Mouse (Mus musculus) hindbrain, embryonic 10.5 days (tissue): ENCODE results near the gene Urm1. TPM values are rescaled to one million over a fixed set of nuclear protein-coding genes. Genes with fewer than 3 reads are reported as not detected.
"Not testable (repeated sequence)": the region's sequence is repeated elsewhere in the genome, so short reads cannot be mapped to it uniquely, and the experiment has no call there.

ENCODE experiments used
- DNase-seq: peaks from one replicate; pipeline ENCODE4 v3.0.0-alpha.2; 2017; ENCODE audit warnings: low spot score
- H3K27ac ChIP-seq: fragments of 300-500 bp; sonication (generic); 2 replicates; pipeline ENCODE4 v1.5.1; 2016; ENCODE audit warnings: mild to moderate bottlenecking, moderate library complexity
- H3K27me3 ChIP-seq: fragments of 300-500 bp; sonication (generic); 2 replicates; pipeline ENCODE4 v1.6.1; 2016; ENCODE audit warnings: mild to moderate bottlenecking; ENCODE audit not compliant: poor library complexity, insufficient read depth, severe bottlenecking
- H3K36me3 ChIP-seq: fragments of 300-500 bp; sonication (generic); 2 replicates; pipeline ENCODE4 v1.6.1; 2016; ENCODE audit warnings: mild to moderate bottlenecking, moderate library complexity
- H3K4me1 ChIP-seq: fragments of 300-500 bp; sonication (generic); replicated peaks from 2 replicates; pipeline ENCODE4 v1.6.1; 2016; ENCODE audit warnings: mild to moderate bottlenecking
- H3K4me3 ChIP-seq: fragments of 300-500 bp; sonication (generic); 2 replicates; pipeline ENCODE4 v1.5.1; 2016; ENCODE audit warnings: mild to moderate bottlenecking, moderate library complexity
- H3K9me3 ChIP-seq: fragments of 300-500 bp; sonication (generic); 2 replicates; pipeline ENCODE4 v1.6.1; 2016; ENCODE audit warnings: mild to moderate bottlenecking, moderate library complexity
- WGBS: fragments of 180-500 bp; shearing (Covaris S2); methylation state at CpG from one replicate; pipeline ENCODE4 v1.1.7; 2016; 5-methylcytosine and 5-hydroxymethylcytosine counted together
- polyA plus RNA-seq: library from polyadenylated mRNA; unstranded; fragments of >200 nt; fragmentation: Nextera tagmentation; extraction: Ambion mirVana; gene quantifications from 2 replicates; pipeline ENCODE4 v1.2.1, GENCODE M21; 2016

Gene Urm1
- polyA plus RNA-seq, 1 experiment from 2014 or later, result 23.8 TPM

GRCm38 (mm10) chr2:29879964-29880830, 60.3 kb downstream of the Urm1 start:
- H3K9me3 ChIP-seq, result peaks cover 3% of the 10 kb centered on the region; the same call in 1 of the 2 replicates
- no peak overlapping the region for H3K27ac ChIP-seq
- 84% methylated on average over 17 of the region's 17 CpGs for WGBS
- DNase-seq, result no peak
- H3K36me3 ChIP-seq, result peaks cover 64% of the 10 kb centered on the region
- no peak overlapping the region for H3K4me3 ChIP-seq
- H3K27me3 ChIP-seq, result no peaks in the 10 kb centered on the region
- H3K4me1 ChIP-seq, result peaks cover 7% of the 10 kb centered on the region

GRCm38 (mm10) chr2:29886659-29887292, 66.9 kb downstream of the Urm1 start:
- peaks cover 21% of the 10 kb centered on the region for H3K4me1 ChIP-seq
- WGBS, result 86% methylated on average over 9 of the region's 9 CpGs
- not testable (repeated sequence) for H3K4me3 ChIP-seq, H3K27ac ChIP-seq, H3K27me3 ChIP-seq, H3K9me3 ChIP-seq, DNase-seq
- H3K36me3 ChIP-seq, result peaks cover 14% of the 10 kb centered on the region

- peak; percentile 100 for DNase-seq
- Histone ChIP-seq H3K4me1 (peaks cover 23% of the 10 kb centered on the region), H3K27ac (peak within 1 kb of the TSS; percentile 97), H3K27me3 (no peaks in the 10 kb centered on the region), H3K9me3 (no peaks in the 10 kb centered on the region), H3K36me3 (peaks cover 36% of the 10 kb centered on the region), H3K4me3 (peak within 1 kb of the TSS; percentile 99)
- 1% methylated on average over 70 of the region's 70 CpGs for WGBS
These were observed 69.4 kb downstream of the Urm1 start, which contains the start of gene Odf2 for GRCm38 (mm10) chr2:29889066-29889944. Gene Odf2, plus strand, starts transcription at chr2:29889221.

GRCm38 (mm10) chr2:29889991-29890833, 70.3 kb downstream of the Urm1 start:
- H3K9me3 ChIP-seq, result no peaks in the 10 kb centered on the region
- peaks cover 23% of the 10 kb centered on the region for H3K4me1 ChIP-seq
- no peaks in the 10 kb centered on the region for H3K27me3 ChIP-seq
- peak overlapping the region; percentile 97 for H3K27ac ChIP-seq
- DNase-seq, result peak; percentile 93
- H3K36me3 ChIP-seq, result peaks cover 45% of the 10 kb centered on the region
- under 1% methylated on average over 61 of the region's 61 CpGs for WGBS
- peak overlapping the region; percentile 99 for H3K4me3 ChIP-seq

- H3K4me1 ChIP-seq, result peaks cover 23% of the 10 kb centered on the region
- no peaks in the 10 kb centered on the region for H3K9me3 ChIP-seq
- WGBS, result 94% methylated on average over 6 of the region's 6 CpGs
- peak overlapping the region; percentile 99; the same call in 1 of the 2 replicates for H3K4me3 ChIP-seq
- peaks cover 59% of the 10 kb centered on the region for H3K36me3 ChIP-seq
- no peak for DNase-seq
- no peak overlapping the region for H3K27ac ChIP-seq
- no peaks in the 10 kb centered on the region for H3K27me3 ChIP-seq
These were observed 71.9 kb downstream of the Urm1 start for GRCm38 (mm10) chr2:29891773-29892172.

Other genes starting within 250 kb of the Urm1 start
- 13.5 and 16.0 TPM in 2 replicates for gene Rapgef1, start 200.4 kb upstream of the Urm1 start, polyA plus RNA-seq
- 0.30 TPM in 1 of 2 replicates, not detected in the other for gene Gm13420, start 68.4 kb upstream of the Urm1 start, polyA plus RNA-seq
- gene Gm13547, start 60.8 kb upstream of the Urm1 start, polyA plus RNA-seq, result not detected in 2 replicates
- 46.6 and 48.8 TPM in 2 replicates for gene Coq4, start 32.6 kb upstream of the Urm1 start, polyA plus RNA-seq
- 53.2 and 59.2 TPM in 2 replicates for gene Trub2, start 31.6 kb upstream of the Urm1 start, polyA plus RNA-seq
- 18.3 and 24.7 TPM in 2 replicates for gene Slc27a4, start 17.4 kb upstream of the Urm1 start, polyA plus RNA-seq
- gene Cercam, start 49.1 kb downstream of the Urm1 start, polyA plus RNA-seq, result 49.1 and 56.2 TPM in 2 replicates
- gene Odf2, start 69.1 kb downstream of the Urm1 start, polyA plus RNA-seq, result 111 and 114 TPM in 2 replicates
- gene Gle1, start 115.4 kb downstream of the Urm1 start, polyA plus RNA-seq, result 73.7 and 79.2 TPM in 2 replicates
- gene Sptan1, start 145.5 kb downstream of the Urm1 start, polyA plus RNA-seq, result 115 and 120 TPM in 2 replicates
- 27.3 and 36.7 TPM in 2 replicates for gene Wdr34, start 228.8 kb downstream of the Urm1 start, polyA plus RNA-seq
- gene Set, start 237.3 kb downstream of the Urm1 start, polyA plus RNA-seq, result 607 and 799 TPM in 2 replicates